Mouse (Mus musculus): Measurements from ENCODE around the gene Nlrc4.
A peak's percentile ranks its signal among the peaks of the same experiment; 100 is the strongest.
"Not testable (repeated sequence)": the region's sequence is repeated elsewhere in the genome, so short reads cannot be mapped to it uniquely, and the experiment has no call there.

Gene Nlrc4

DNA sequence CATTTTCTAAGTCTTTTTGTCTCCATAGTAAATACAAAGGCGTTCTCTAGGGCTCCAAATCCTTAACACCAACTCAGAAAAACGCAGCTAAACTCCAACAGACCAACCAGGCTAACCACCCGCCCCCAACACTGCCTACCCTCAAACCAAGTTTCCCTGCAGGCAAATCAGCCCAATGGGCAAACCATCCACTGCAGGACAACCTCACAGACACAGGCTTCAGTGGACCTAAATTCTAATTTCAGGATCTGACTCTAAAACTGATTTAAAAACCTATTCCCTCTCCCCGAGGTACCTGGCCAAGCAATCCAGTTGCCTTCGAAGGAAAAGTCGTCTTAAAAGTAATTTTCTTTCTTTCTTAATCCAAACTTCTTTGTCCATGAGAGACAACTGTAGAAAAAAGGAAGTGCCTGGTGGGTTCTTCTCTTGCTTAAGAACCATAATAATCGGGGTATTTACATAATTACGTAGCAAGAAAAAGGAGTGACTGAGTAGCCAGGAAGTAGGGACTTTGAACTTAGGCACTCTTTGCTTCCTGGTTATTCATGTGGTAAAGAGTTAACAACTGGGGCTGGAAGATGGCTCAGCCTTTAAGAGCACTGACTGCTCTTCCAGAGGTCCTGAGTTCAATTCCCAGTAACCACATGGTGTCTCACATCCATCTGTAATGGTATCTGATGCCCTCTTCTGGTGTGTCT lies at the start of gene Nlrc4:
Gene Nlrc4, minus strand, starts transcription at position 432 of the 698 bp plus-strand sequence.
- no peak for DNase-seq (ENCODE audit: low spot score in 2 of 2)

DNA sequence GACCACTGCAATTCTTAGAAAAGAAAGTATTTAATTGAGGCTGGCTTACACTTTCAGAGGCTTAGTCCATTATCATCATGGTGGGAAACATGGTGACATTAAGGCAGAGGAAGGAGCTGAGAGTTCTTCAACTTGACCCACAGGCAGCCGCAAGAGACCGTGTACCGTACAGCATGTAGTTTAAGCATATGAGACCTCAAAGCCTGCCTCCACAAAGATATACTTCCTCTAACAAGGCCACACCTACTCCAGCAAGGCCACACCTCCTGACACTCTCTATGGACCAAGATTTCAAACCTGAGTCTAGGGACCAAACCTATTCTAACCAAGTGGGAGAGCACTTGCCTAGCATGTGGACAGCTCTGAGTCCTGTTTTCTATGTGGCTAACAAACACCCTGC lies 49.7 kb upstream of the Nlrc4 start:
- no peak for DNase-seq (ENCODE audit: low spot score in 2 of 2)

DNA sequence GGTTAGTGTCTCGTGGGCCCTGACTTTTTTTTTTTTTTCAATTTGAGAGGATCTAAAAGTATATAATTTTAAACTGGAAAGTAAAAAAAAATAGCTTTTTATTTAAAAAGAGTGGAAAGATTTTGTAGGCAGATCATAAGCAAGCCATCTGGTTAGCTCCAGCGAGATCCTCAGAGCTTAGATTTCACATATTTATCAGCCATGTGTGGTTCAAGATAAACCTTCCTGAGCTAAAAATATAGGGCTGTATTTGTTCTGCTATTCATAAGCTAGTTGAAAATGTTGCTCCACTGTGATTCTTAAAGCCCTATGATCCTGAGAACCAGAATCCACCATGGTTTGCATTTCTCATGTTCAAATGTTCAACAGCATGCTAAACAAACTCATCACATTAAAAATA lies 49.0 kb upstream of the Nlrc4 start:
- no peak for DNase-seq (ENCODE audit: low spot score in 2 of 2)

DNA sequence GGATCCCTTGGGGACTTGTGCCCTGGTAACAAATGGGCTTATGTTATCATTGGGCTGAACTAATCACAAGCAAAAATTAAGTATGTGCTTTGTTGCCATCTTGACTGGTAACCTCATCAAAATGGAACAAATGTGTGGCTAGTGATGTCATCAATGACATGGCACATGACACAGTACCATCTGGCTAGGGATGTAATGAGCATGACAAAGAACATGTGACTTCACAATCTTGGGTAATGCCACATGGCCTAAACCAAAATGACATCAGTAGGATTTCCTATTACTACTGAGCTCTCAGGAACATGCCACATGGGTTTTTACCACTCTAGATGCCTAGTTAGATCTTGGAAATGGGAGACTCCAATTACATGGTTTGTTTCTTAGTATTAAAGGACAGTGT lies 42.1 kb upstream of the Nlrc4 start:
- DNase-seq (ENCODE audit: low spot score in 2 of 2): no peak

DNA sequence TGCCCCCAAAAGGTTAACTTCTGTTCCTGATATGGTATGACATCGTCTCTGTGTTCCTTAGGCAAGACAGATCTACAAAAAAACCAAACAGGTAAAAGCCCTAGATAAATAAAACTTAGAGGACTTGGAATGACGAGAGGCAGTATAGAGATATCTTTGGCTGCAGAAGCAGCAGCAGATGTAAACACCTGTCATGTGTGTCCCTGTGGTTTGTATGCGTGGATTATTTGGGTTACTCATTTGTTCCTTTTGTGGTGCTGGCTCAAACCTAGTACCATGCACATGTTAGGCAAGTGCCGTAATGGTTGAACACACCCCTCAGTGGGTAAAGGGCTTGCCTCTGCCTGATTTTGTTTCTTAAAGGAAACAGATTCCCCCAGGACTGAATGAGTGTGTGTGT lies 41.3 kb upstream of the Nlrc4 start:
- DNase-seq (ENCODE audit: low spot score in 2 of 2): no peak

DNA sequence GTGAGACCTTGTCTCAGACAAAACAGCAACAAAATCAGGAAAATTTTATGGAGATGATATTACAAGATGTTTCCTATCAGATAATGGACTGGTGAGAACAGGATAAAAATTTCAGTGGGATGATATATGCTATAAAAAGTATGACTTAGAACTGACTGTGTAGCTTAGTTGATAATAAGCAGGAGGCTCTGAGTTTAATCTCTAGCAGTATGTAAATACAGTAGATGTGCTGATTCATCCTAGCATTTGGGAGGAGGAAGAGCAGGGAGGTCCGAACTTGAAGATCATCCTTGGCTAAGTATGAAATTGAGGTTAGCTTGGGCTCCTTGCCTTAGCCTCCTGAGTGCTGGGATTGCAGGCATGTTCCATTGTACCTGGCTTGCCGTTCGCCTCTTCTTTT lies 32.6 kb upstream of the Nlrc4 start:
- DNase-seq (ENCODE audit: low spot score in 2 of 2): no peak

DNA sequence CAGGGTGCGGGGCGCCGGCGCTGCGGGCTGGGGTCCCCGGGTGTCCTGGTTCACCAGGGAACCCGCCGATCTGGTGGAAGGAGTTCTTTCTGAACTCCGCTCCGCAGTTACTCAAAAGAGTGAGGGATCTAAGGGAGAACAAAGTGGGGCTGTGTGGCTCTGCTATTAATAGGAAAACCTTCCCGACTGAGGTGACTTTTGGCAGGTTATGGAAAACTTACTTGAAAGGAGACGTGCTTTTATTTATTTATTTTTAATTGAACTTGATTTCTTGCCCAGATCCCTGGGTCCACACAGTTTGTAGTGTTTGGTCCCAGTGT lies 30.9 kb upstream of the Nlrc4 start:
- no peak for DNase-seq (ENCODE audit: low spot score in 2 of 2)

DNA sequence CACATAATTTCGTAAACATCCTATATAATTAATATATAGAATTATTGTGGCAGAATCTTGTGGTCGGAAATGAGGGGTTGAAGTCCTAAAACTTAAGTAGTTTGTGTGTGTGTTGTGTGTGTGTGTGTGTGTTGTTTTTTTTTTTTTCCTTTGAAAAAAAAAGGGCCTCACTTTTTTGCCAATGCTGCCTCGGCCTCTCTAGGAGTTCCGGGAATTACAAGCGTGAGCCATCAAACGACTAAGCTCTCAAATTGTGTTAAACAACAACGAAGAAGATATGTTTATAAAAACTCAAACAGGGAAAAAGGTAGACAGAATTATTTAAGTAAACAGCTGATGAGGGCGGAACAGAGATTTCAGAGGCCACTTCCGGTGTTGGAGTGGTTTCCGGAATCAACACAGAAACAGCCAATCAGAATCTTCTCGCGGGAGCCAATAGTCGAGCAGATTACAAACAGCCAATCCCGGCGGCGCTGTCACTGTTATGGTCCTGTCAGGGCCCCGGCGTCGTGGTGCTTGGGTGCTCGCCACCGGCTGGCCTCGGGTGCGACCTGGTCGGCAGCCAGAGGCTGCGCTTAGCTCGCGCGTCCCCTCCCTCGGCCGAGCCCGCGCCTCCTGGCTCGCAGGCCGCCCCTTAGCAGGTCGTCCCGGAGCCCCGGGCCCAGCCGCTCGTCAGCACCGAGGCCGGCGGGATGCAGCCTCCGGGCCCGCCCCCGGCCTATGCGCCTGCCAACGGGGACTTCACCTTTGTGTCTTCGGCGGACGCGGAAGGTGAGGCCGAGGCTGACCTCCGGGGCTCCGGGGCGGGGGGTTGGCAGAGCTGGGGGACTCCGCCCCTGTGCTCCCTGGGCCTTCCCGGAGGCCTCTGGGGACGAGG lies 30.3 kb upstream of the Nlrc4 start, which contains the start of gene Yipf4:
Gene Yipf4, plus strand, starts transcription at position 470 of the 877 bp plus-strand sequence.
- DNase-seq (ENCODE audit: low spot score in 2 of 2): peak; percentile 97 to 98

DNA sequence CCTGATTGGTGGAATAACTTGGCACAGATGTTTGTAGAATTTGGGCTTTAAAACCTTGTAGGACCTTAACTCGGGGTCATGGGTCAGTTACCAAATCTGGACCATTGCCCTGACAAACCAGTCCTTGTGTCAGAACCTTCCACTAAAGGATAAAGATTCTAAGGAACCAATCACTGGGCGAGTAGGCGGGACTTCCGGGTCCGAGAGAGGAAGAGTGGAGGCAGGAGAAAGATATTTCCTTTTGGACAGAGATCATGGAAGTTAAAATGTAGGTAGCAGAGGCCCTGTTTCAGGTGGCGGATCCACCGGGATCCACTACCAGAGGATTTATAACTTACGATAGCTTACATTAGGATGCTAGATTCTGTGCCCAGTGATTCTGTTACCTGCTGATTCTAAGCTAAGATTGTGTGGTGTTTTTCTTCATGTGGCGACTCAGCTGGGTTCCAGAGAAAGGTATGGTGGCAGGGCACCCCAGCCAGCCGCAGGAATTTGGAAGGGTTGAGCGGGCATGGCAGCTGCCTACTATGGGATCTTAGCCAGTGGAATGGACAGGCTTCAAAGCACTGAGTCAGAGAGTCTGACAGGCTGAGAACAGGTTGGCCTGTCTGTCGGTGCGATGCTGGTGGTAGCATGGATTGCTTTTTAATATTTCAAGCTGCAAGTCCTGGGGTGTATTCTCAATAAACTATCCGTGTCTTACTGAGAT lies 21.6 kb upstream of the Nlrc4 start:
- DNase-seq (ENCODE audit: low spot score in 2 of 2): no peak

DNA sequence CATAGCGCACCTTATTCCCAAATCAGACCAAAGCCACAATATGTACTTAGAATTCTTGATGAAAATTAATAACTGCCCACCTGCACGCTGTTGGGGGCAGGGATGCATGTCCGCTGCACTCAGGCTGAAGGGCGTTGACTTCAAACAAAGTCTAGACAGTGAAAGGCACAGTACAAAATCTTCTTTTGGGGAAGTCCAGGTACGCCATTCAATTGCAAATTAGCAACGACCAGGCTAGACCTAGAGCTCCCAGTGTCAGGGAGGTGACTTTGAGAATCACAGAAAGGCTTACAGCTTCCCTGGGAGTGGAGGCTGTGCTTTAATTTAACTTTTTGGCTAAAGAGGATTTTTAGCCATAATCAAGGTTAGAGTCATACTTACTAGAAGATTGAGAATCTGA lies 11.2 kb upstream of the Nlrc4 start:
- not testable (repeated sequence) for DNase-seq (ENCODE audit: low spot score in 2 of 2)

DNA sequence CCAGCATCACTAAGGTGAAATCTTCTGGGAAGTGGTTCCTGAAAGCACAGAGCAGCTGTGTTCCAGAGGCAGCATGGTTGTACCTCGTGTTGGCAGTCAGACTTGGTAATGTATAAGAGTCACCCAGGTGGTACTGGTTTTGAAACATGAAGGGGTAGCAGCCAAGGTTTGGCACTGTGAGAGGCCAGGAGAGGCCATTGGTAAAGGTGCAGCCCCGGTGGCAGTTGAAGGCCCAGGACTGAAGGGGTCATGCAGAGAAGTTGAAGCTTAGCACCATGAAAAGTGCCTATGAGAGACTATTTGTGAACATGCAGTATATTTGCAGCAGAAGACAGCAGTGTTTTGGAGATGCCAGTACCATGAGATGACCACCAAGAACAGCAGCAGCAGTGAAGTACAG lies 9.0 kb upstream of the Nlrc4 start:
- DNase-seq (ENCODE audit: low spot score in 2 of 2): not testable (repeated sequence)

DNA sequence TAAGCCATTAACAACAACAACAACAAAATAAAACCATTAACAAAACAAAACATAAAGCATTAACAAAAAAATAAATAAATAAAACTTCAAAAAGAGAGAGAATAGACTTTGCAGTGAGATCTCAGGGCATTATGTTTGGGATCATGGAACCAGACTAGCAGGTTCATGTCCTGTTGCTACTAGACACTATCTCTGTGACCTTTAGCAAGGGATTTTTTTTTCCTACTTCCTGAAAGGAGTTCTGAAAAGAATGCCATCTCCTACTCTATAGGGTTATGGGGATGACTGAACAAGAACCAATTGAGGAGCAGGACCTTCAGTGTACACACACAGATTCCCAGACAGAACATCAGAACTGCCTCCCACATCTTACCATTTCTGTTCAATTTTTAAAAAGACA lies 4.6 kb upstream of the Nlrc4 start:
- DNase-seq (ENCODE audit: low spot score in 2 of 2): no peak

DNA sequence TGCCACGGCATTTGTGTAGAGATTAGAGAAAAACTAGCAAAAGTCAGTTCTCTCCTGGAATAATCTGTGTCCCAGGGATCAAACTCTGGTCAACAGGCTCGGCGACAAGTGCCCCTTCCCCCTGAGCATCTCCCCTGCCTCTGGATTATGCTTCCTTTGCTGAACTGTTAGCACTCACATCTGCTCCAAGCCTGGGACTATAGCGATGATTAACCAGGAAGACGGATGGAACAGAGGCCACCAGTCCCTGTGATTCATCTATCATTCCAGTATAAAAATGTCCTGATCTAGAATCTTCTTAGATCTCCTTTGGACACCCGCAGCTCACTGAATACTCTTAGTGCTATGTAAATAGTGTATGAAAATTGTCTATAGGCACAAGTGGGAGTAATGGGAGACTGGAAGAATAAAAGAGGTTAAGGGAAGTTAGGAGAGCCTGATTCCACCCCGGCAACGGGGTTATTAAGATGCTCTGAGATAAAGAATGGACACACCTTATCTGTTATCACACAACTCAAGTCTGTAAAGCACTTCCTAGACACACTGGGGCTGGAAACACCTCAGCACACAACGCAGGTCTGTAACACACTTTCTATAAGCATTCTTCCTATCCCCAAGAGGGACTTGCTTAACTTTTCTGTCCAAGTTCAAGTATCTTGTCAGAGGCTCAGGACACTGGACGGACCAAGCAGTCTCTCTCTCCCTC lies 817 bp downstream of the Nlrc4 start:
- DNase-seq (ENCODE audit: low spot score in 2 of 2): no peak

DNA sequence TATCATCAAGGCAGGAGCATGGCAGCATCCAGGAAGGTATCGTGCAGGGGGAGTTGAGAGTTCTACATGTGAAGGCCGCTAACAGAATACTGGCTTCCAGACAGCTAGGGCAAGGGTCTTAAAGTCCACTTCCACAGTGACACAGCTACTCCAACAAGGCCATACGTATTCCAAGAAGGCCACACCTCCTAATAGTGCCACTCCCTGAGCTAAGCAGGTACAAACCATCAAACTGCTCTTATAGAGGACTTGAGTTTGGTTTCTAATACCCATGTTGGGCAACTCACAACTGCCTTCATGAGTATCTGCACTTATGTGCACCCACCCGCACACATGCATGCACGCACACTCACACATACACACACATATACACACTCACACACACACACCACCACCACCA lies 2.1 kb downstream of the Nlrc4 start:
- DNase-seq (ENCODE audit: low spot score in 2 of 2): no peak

DNA sequence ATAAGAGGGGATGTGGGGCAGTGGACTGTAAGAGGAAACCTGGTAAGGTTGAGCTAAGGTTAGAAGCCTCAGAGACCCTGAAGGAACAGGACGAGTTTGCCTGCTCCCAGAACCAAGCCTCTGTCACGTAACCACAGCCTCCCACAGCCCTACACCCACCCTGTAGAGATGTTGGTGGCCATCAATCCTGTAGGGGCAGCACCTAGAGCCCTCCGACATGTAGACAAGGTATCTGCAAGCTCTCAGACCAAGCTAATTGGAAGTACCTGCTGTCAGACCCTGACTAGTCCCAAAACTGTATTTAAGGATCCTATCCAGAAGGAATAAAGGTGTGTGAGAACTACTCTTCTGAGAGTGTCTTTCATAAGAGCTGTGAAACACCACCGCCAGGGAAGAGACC lies 3.5 kb downstream of the Nlrc4 start:
- no peak for DNase-seq (ENCODE audit: low spot score in 2 of 2)

DNA sequence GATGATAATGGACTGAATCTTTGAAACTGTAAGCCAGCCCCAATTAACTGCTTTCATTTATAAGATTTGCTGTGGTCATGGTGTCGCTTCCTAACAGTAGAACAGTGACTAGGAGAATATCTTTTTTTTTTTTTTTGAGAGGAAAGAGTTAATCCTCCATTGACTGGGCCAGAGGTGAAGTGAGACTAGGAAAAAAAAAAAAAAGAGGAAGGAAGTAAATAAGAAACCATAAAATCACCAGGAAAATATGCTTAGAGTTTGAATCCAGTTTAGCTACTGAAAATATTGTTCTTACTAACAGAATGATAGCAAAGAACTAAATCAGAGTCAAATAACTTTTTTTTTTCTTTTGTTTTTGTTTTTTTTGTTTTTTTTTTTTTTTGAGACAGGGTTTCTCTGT lies 4.3 kb downstream of the Nlrc4 start:
- DNase-seq (ENCODE audit: low spot score in 2 of 2): no peak

DNA sequence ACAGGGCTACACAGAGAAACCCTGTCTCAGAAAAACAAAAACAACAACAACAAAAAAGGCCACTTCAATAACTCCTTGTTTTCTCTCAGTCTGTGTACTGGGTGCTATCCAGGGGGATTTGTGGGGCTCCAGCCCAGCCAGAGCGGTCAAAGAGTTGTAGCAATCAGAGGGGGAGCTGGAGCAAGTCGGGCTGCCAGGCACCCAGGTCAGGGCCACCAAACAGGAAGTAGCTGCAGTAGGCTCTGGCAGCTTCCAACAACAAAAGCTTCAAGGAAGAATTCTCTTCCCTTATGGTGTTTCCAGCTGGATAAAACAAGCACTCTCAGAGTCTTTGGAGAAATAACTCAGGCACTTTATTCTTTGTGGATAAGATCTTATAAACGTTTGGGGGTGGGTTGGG lies 5.0 kb downstream of the Nlrc4 start:
- DNase-seq (ENCODE audit: low spot score in 2 of 2): no peak

DNA sequence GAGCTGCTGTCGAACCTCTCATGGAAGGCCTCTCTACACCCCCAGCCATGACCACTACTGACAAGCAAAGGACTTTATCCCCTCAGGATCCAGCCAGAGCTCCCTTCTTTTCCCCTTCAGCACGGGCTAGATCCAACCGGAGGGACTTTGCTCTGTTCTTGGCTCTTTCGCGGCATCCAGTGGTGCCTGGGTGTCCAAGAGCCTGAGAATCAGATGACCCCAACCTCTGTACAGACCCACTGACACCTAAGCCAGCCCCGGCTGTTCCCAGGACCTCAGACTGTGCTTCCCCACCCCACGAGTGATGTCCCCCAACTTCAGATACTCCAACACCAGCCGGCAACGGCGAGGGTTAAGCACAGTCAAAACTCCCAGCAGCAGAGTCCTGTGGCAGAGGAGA lies 9.2 kb downstream of the Nlrc4 start:
- DNase-seq (ENCODE audit: low spot score in 2 of 2): no peak

DNA sequence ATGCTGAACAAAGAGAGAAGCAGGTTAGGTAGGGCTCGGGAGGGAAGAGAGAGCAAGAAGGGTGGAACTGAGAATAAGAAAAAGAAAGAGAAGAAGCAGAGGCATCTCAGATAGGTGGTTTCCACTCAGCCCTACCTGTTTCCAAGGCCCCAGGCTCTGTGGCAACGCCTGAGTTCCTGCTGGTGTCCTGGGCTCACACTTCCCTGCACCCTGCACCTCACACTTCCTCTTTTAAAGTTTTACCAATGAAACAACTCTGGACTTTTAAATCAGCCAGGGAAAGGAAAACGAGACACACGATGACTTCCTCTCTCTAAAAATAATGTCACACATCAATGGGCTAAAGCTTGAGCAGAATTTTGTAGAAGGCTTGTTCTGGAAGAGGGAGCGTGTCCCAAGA lies 18.5 kb downstream of the Nlrc4 start:
- no peak for DNase-seq (ENCODE audit: low spot score in 2 of 2)

DNA sequence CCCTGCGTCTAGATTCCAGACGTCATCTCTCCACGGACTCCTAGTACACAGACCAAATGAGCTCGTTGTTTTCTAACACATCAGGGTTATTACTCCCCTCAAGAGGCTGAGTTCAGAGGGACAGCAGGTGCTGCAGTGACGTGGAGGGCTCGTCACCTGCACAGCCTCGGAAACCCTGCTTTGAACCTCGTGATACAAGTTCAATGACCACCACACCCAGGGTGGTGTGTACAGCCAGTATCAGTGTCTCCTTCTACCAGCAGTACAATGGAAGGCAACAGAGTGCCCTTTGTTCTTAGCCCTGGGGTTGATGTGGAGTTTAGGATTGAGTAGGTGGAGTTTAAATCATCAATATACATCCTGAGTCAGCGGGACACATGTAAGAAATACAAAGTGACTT lies 21.2 kb downstream of the Nlrc4 start:
- DNase-seq (ENCODE audit: low spot score in 2 of 2): no peak

DNA sequence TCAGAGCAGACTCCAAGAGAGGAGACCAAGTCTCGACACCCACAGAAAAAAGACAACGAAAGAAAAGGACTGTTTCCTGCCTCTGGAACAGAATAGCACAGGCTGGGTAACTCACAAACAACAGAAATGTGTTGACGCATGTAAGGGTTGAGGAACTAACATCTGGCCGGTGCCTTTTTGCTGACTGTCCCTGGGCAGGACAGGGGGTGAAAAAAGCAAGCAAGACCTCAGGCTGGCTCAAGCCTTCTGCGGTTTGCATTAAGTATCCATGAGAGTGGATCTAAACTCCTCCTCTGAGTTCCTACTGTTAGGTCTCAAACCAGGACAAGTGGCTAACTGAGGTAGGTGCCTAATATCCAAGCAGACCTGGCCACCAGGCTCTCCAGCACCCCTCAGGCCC lies 26.3 kb downstream of the Nlrc4 start:
- no peak for DNase-seq (ENCODE audit: low spot score in 2 of 2)

DNA sequence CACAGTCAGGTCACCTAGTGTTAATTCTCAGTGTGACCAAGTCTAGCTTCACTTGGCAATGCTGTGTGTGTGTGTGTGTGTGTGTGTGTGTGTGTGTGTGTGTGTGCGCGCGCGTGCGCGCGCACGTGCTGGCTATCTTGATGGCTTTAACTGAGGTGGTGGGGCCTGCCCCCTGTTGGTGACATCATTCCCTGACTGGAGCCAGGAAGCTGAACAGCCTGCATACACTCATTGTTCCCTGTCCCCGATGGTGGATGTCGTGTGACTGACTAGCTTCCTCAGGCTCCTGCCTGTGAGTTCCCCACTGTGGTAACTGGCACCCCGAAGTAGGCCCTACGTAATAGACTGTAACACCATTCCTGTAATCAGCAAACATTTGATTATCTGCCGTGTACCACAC lies 27.5 kb downstream of the Nlrc4 start:
- no peak for DNase-seq (ENCODE audit: low spot score in 2 of 2)
